Mouse (Mus musculus): ENCODE results near the gene Bdnf. TPM values are rescaled to one million over a fixed set of nuclear protein-coding genes. Genes with fewer than 3 reads are reported as not detected.
A peak's percentile ranks its signal among the peaks of the same experiment; 100 is the strongest.

Gene Bdnf
- 1.6 and 1.7 TPM in 2 replicates for polyA plus RNA-seq (2015; fragmentation: Nextera tagmentation; extraction: Ambion mirVana)

DNA sequence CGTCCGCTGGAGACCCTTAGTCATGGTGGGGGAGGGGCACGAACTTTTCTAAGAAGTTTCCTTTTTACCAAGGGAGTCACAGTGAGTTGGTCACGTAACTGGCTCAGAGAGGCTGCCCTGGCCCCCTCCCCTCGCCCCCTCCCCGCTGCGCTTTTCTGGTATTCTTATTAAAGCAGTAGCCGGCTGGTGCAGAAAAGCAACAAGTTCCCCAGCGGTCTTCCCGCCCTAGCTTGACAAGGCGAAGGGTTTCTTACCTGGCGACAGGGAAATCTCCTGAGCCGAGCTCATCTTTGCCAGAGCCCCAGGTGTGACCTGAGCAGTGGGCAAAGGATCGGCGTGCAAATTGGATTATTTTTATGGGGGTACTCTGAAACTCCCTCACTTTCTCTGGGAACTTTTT, at the start of gene Bdnf:
Gene Bdnf, plus strand, starts transcription at position 169 of the 400 bp plus-strand sequence.
- H3K4me3 ChIP-seq (ENCODE audit: low read depth, low read length): peak within 1 kb of the TSS; percentile 20
- peak within 1 kb of the TSS; percentile 51 for H3K4me2 ChIP-seq (replicated peaks; ENCODE audit: low read depth)
- H3K9ac ChIP-seq (ENCODE audit: low read depth, low read length): no peak within 1 kb of the TSS
- H3K4me1 ChIP-seq (replicated peaks; ENCODE audit: control insufficient read depth, insufficient read depth, low read length): no peaks in the 10 kb centered on the region
- no peak for ATAC-seq
- no peaks in the 10 kb centered on the region for H3K36me3 ChIP-seq (ENCODE audit: control insufficient read depth, insufficient read depth)
- WGBS: 4% methylated on average over 15 of the region's 15 CpGs
- H3K9me3 ChIP-seq (ENCODE audit: control insufficient read depth): no peaks in the 10 kb centered on the region
- no peak for TF ChIP-seq CTCF (IDR thresholded peaks at IDR 0.05; ENCODE audit: low read depth)
- no peak within 1 kb of the TSS for H3K27ac ChIP-seq (ENCODE audit: low read depth, low read length)
- H3K27me3 ChIP-seq (replicated peaks; ENCODE audit: control insufficient read depth, insufficient read depth, low read length): peaks cover 63% of the 10 kb centered on the region

DNA sequence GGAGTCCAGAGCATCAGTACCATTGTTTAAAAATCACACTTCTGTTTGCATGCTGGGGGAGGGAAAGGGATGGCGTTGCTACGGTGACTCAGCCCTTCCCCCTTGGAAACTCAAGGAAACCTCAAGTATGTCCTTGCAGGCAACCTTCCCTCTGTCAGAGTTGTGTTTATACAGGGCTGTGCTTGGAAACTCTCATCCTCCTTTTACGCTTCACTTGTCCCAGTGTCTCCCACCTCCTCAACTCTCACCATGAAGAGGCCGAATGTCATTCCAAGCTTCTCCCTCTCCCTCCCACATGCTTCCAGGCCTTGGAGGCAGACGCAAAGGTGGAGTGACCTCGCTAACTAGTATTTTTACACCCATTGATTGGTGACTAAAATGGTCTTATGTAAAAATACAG, 47.6 kb upstream of the Bdnf start:
- WGBS: 54% methylated on average over 6 of the region's 6 CpGs
- no peak overlapping the region for H3K27ac ChIP-seq (ENCODE audit: low read depth, low read length)

DNA sequence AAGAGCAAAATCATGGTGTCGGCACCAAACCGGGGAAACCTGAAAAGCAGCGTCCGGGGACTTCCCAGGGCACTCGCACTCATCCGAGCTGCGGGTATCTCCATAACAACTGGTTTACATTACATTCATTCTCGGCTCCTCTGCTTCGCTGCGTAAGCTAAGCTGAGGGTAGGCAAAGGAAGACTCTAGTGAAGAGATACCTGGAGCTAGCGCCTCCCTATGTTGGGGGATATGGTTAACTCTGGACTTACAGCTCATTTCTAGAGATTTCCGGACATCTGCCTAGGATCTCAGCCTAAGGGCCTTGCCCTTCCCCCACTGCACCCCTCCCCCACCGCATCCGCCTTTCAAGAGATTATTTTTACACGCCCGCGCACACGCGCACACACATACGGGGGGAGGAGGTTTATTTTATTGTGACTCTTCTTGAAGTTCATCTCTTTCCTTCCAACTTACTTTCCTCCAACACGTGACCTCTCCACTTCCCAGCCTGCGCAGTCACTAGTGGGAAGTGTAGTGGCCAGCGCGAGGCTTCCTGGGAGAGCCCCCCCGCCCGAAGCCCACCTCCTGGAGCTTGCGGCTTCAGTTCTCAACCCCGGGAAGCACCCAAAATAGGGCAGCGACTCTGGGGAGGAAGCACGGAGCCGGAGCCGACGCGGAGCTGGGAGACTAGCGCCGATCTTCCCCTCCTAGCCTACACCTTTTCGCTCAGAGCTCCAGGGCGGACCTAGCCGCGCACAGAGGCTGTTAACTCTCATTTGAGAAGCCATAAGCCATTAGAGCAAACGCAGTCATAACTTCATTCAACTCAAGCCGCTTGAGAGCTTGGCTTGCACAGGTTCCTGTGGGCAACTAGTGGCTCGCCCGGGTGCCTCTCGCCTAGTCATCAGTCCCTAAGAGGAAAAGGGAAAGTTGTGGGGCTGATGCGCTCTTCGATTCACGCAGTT, 718 bp upstream of the Bdnf start:
- WGBS: under 1% methylated on average over 48 of the region's 48 CpGs
- H3K9ac ChIP-seq (ENCODE audit: low read depth, low read length): no peak overlapping the region
- peak overlapping the region; percentile 20 for H3K4me3 ChIP-seq (ENCODE audit: low read depth, low read length)

More for the DNA sequence above, 47.6 kb upstream of the Bdnf start:
- no peak for ATAC-seq
- Histone ChIP-seq H3K9me3 (ENCODE audit: control insufficient read depth) (no peaks in the 10 kb centered on the region), H3K4me3 (ENCODE audit: low read depth, low read length) (no peak overlapping the region), H3K27me3 (replicated peaks; ENCODE audit: control insufficient read depth, insufficient read depth, low read length) (no peaks in the 10 kb centered on the region), H3K4me2 (replicated peaks; ENCODE audit: low read depth) (no peak overlapping the region), H3K36me3 (ENCODE audit: control insufficient read depth, insufficient read depth) (no peaks in the 10 kb centered on the region), H3K9ac (ENCODE audit: low read depth, low read length) (no peak overlapping the region), H3K4me1 (replicated peaks; ENCODE audit: control insufficient read depth, insufficient read depth, low read length) (no peaks in the 10 kb centered on the region)
- no peak for TF ChIP-seq CTCF (IDR thresholded peaks at IDR 0.05; ENCODE audit: low read depth)

DNA sequence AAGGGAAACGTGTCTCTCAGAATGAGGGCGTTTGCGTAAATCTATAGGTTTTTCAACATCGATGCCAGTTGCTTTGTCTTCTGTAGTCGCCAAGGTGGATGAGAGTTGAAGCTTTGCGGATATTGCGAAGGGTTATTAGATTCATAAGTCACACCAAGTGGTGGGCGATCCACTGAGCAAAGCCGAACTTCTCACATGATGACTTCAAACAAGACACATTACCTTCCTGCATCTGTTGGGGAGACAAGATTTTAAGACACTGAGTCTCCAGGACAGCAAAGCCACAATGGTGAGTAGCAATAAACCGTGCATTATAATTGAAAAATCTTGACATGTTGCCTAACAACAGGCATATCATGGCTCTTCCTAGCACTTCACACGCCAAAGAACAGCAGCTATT, 551 bp downstream of the Bdnf start:
- 16% methylated on average over 11 of the region's 11 CpGs for WGBS
- no peak for TF ChIP-seq CTCF (IDR thresholded peaks at IDR 0.05; ENCODE audit: low read depth)
- peaks cover 63% of the 10 kb centered on the region for H3K27me3 ChIP-seq (replicated peaks; ENCODE audit: control insufficient read depth, insufficient read depth, low read length)
- H3K27ac ChIP-seq (ENCODE audit: low read depth, low read length): no peak overlapping the region
- H3K9me3 ChIP-seq (ENCODE audit: control insufficient read depth): no peaks in the 10 kb centered on the region
- 0 out of 2 replicates have a peak overlapping the region, but pooled peaks have one; percentile 20 for H3K4me3 ChIP-seq (ENCODE audit: low read depth, low read length)
- no peaks in the 10 kb centered on the region for H3K4me1 ChIP-seq (replicated peaks; ENCODE audit: control insufficient read depth, insufficient read depth, low read length)
- H3K36me3 ChIP-seq (ENCODE audit: control insufficient read depth, insufficient read depth): no peaks in the 10 kb centered on the region
- no peak for ATAC-seq
- no peak overlapping the region for H3K9ac ChIP-seq (ENCODE audit: low read depth, low read length)
- no peak overlapping the region for H3K4me2 ChIP-seq (replicated peaks; ENCODE audit: low read depth)

More for the DNA sequence above, 718 bp upstream of the Bdnf start:
- Histone ChIP-seq H3K9me3 (ENCODE audit: control insufficient read depth) (no peaks in the 10 kb centered on the region), H3K4me1 (replicated peaks; ENCODE audit: control insufficient read depth, insufficient read depth, low read length) (no peaks in the 10 kb centered on the region), H3K27ac (ENCODE audit: low read depth, low read length) (no peak overlapping the region), H3K27me3 (replicated peaks; ENCODE audit: control insufficient read depth, insufficient read depth, low read length) (peaks cover 62% of the 10 kb centered on the region), H3K4me2 (replicated peaks; ENCODE audit: low read depth) (peak overlapping the region; percentile 51), H3K36me3 (ENCODE audit: control insufficient read depth, insufficient read depth) (no peaks in the 10 kb centered on the region)
- ATAC-seq: no peak
- TF ChIP-seq CTCF (IDR thresholded peaks at IDR 0.05; ENCODE audit: low read depth): no peak

DNA sequence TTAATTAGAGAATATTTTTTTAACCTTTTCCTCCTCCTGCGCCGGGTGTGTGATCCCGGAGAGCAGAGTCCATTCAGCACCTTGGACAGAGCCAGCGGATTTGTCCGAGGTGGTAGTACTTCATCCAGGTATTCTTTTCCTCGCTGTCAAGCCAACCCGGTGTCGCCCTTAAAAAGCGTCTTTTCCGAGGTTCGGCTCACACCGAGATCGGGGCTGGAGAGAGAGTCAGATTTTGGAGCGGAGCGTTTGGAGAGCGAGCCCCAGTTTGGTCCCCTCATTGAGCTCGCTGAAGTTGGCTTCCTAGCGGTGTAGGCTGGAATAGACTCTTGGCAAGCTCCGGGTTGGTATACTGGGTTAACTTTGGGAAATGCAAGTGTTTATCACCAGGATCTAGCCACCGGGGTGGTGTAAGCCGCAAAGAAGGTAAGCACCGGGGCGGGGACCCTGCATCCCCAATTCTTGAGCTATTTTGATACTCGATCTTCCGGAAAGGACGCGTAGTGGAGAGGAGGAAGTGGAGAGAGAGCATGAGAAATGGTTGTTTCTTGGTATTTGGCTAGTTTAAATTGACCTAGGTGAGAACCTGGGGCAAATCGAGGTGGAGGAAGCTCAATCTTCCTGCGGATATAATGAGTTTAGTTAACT, 1.6 kb downstream of the Bdnf start:
- ATAC-seq: 0 out of 2 replicates have a peak, but pooled peaks have one; percentile 31

DNA sequence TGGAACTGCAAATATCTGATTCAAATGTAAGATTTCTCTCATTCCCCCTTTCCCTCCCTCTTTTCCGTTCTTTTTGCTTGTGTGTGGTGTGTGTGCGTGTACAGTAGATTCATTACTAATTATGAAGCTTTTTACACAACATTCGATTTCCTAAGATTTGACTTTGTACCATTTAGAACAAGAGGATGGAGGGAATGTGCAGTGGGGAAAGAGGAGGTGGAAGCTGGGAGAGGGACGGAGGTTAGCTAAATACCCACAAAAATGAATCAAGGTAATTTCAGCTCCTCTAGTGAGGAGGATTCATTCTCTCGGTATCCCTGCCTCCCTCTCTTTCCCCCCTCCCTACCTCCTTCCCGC, 2.1 kb downstream of the Bdnf start:
- Histone ChIP-seq H3K4me2 (replicated peaks; ENCODE audit: low read depth) (no peak overlapping the region), H3K36me3 (ENCODE audit: control insufficient read depth, insufficient read depth) (no peaks in the 10 kb centered on the region), H3K4me1 (replicated peaks; ENCODE audit: control insufficient read depth, insufficient read depth, low read length) (no peaks in the 10 kb centered on the region), H3K27me3 (replicated peaks; ENCODE audit: control insufficient read depth, insufficient read depth, low read length) (peaks cover 63% of the 10 kb centered on the region), H3K4me3 (ENCODE audit: low read depth, low read length) (no peak overlapping the region), H3K9ac (ENCODE audit: low read depth, low read length) (no peak overlapping the region), H3K9me3 (ENCODE audit: control insufficient read depth) (no peaks in the 10 kb centered on the region), H3K27ac (ENCODE audit: low read depth, low read length) (no peak overlapping the region)
- TF ChIP-seq CTCF (IDR thresholded peaks at IDR 0.05; ENCODE audit: low read depth): no peak
- 4% methylated on average over 5 of the region's 6 CpGs for WGBS
- no peak for ATAC-seq

More for the DNA sequence above, 1.6 kb downstream of the Bdnf start:
- no peak overlapping the region for H3K27ac ChIP-seq (ENCODE audit: low read depth, low read length)
- H3K27me3 ChIP-seq (replicated peaks; ENCODE audit: control insufficient read depth, insufficient read depth, low read length): peaks cover 63% of the 10 kb centered on the region
- H3K9ac ChIP-seq (ENCODE audit: low read depth, low read length): no peak overlapping the region
- 2% methylated on average over 29 of the region's 29 CpGs for WGBS
- peak; percentile 19; the same call in 1 of the 2 replicates for TF ChIP-seq CTCF (IDR thresholded peaks at IDR 0.05; ENCODE audit: low read depth)
- H3K36me3 ChIP-seq (ENCODE audit: control insufficient read depth, insufficient read depth): no peaks in the 10 kb centered on the region
- no peaks in the 10 kb centered on the region for H3K4me1 ChIP-seq (replicated peaks; ENCODE audit: control insufficient read depth, insufficient read depth, low read length)
- H3K4me2 ChIP-seq (replicated peaks; ENCODE audit: low read depth): no peak overlapping the region
- H3K9me3 ChIP-seq (ENCODE audit: control insufficient read depth): no peaks in the 10 kb centered on the region
- H3K4me3 ChIP-seq (ENCODE audit: low read depth, low read length): no peak overlapping the region

Measured in intestine, postnatal 0 days (tissue).